Mouse (Mus musculus) urinary bladder, postnatal 25 days (tissue): ENCODE results near the gene Lrrc61.
A peak's percentile ranks its signal among the peaks of the same experiment; 100 is the strongest.

ENCODE experiments used
- DNase-seq: peaks from one replicate; pipeline ENCODE4 v3.0.0; 2022; ENCODE audit warnings: low spot score

Gene Lrrc61

DNA sequence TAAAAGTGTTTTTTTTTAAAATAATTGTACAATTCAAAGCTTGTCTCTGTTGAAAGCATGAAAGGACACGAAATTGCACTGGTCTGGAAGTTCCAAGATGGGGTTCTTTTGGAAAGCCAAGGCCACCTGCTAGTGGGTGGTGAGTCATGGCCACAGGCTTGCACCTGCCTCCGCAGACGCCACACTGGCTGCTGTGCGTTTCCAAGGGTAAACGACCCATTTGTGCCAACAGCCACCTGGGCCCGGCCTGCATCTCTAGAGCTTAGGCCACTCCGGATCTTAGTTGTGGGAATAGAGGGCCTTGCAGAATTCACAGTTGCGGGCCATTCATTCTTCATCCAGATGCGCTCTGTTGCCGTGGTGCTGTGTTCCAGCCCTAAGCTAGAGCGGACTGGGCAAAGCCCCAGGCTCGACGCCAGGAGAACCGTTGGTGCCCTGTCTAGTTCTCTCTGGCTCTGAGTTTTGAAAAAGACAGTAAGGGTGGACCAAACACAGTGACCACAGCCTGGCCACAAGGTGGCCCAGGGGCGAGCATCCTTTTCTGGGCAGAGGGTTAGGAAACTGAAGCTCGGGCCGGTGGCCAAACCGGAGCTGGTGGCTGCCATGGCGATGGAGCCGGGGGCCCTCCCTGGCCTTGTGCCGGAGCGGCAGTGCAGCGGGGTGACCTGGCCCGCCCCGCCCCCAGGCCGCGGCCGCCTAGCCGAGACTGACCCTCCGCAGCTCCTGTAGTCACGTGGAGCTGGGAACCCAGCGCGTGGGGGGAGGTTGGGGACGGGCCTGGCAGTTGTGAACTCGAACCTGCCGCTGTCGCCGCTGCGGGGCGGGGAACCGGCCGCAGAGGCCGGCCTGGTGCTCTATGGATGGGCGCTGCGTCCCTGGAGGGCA is 38.8 kb downstream of the Lrrc61 start, which contains the start of the genes Repin1 and Gm44965:
Gene Repin1, plus strand, starts transcription at position 726 of the 885 bp plus-strand sequence.
Gene Gm44965, plus strand, starts transcription at position 784 of the 885 bp plus-strand sequence.
- DNase-seq: peak; percentile 93

DNA sequence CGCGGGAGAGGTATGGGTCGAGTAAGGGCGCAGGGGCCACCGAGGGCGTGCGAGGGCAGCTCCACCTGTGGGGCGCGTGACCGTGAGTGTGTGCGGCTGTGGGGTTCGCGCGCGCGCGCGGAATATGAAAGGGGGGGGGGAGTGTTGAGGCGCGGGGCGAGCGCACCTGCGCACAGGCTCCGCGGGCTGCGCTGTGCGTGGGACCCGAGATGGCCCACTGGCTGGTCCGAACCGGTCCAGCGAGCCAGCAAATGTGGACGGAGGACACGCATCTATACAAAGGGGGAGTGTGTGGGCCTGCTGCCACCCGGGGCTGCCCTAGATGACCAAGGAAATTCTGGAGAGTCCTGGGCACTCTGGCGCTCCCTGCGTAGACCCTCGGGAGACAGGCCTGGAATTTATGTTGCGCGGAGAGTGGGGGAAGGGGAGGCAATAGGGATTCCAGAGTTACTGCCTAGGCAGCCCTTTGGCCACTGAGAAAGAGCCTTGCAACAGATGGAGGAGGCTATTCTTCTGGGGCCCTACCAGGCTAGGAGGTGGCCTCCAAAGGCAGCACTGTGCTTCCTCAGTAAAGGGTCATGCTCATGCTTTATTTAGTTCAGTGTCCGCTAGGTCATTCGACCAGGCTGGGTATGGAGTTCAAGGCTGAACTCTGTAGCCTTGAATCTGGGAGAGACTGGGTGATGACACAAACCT is 39.6 kb downstream of the Lrrc61 start:
- peak; percentile 43 for DNase-seq

DNA sequence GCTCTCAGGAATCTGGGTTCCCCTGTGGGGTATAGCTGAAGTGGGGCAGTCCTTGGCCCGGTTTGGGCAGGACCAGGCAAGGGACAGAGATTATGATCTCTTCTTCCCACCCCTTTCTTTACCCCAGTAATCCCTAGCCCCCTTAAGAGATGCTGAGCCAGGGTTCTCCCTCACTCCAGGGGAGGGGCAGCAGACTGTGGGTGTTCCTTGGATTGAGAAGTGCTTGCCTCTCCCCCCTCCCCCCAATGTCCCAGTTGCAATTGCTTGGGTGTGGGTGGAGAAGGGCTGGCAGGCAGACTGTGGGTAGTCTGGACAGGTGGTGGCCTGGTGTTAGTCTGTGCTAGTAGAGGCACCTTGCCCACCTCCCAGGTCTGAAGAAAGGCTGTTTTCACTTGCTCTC is 40.7 kb downstream of the Lrrc61 start:
- no peak for DNase-seq

DNA sequence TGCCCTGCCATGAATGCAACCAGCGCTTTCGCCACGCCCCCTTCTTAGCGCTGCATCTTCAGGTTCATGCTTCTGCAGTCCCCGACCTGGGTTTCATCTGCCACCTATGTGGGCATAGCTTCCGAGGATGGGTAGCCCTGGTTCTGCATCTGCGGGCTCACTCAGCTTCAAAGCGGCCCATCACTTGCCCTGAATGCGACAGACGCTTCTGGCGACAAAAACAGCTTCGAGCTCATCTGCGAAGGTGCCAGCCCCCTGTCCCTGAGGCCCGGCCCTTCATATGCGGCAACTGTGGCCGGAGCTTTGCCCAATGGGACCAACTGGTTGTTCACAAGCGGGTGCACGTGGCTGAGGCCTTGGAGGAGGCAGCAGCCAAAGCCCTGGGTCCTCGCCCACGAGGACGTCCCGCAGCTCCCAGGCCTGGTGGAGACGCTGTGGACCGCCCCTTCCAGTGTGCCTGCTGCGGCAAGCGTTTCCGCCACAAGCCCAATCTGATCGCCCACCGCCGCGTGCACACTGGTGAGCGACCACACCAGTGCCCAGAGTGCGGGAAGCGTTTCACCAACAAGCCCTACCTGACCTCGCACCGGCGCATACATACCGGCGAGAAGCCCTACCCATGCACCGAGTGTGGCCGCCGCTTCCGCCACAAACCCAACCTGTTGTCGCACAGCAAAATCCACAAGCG is 42.1 kb downstream of the Lrrc61 start:
- no peak for DNase-seq

DNA sequence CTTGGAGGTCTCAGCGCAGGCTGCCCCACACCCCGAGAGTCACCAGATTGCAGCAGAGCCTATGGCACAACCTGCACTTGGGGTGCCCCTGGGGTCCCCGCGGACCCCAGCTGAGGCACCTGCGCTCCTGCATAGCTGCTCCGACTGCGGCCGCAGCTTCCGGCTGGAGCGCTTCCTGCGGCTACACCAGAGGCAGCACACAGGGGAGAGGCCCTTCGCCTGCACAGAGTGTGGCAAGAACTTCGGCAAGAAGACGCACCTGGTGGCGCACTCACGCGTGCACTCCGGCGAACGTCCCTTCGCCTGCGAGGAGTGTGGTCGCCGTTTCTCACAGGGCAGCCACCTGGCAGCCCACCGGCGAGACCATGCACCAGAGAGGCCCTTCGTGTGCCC is 42.6 kb downstream of the Lrrc61 start:
- DNase-seq: no peak

DNA sequence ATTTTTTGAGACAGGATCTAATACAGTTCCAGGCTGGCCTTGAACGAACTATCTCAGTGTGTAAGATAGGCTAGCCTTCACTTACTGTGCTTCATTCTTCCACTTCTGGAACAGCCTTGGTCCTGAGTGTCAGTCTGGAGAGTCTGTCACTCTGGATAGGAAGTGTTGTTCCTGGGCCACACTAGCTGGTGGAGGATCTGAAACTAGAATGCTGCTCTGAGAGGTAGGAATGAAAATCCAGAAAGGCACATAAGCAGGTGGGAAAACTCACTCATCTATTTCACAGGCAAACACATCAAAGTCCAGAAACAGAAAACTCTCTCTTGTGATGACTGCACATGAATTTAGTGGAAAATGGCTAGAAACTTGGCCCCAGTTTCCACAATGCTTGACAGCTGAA is 46.0 kb downstream of the Lrrc61 start:
- no peak for DNase-seq

DNA sequence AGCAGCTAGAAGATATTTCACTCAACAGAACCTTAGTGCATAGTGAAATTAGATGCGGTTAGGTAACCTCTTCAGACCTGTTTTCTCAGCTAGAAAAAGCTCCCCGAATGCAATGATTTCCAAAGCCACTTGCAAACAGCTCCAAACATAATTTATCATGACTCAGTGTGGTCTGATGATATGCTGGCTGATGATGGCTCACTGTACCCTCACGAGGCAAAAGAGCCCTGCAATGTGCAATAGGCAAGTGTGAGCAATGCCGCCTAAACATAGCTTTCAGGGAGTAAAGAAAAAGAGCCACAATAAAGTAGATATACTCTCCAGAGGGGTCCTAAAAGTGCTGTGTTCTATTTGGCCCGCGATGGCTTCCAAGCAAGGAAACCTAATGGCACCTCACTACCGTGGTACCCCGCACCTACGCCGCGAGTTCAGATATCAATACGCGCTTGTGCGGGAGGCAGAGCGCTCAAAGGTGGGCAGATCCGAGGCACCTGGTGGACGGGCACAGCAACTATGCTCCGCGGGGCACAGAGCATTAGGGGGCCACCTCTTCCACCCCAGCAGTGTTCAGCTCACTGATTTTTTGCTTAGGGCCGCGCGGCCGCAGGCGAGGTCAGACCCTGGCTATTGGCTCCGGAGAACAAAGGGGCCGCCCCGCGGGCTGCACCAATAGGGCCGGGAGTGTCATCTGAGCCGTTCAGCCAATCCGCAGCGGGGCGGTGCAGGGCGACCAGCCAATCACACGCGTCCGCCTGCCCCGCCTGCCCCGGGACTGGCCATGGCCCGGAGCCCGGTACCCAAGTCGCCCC is 46.9 kb downstream of the Lrrc61 start, which contains the start of gene Zfp775:
Gene Zfp775, plus strand, starts transcription at position 793 of the 809 bp plus-strand sequence.
- peak; percentile 92 for DNase-seq

DNA sequence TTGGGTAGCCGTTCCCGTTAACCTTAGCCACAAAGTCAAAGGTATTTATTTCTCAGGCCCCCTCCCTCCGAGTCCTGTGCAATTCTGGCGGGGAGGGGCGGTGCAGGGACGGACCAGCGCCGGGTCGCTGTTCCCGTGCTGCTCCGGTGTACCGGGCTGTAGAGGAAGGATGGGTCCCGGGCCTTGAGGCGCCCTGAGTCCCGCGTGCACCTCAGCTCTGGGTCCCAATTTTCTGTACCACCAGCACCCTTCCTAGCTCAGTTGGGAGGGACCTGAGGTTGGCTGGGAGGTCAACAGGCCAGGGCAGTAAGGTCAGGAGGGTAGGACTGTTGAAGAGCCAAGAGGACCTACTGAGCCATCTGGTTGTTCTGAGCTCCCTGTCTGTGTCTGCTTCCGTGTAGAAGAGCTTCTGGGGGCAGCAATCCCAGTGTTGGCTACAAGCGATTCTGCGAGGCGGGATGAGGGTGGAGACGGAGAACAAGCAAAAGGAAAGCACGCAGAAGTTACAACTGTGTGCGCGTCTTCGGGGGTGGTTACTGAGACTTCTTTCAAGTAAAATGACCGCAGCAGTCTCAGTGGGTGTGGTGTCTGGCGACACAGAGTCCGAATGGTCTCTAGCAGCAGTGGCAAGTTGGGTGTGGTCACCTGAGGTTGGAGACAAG is 47.6 kb downstream of the Lrrc61 start:
- peak; percentile 27 for DNase-seq

DNA sequence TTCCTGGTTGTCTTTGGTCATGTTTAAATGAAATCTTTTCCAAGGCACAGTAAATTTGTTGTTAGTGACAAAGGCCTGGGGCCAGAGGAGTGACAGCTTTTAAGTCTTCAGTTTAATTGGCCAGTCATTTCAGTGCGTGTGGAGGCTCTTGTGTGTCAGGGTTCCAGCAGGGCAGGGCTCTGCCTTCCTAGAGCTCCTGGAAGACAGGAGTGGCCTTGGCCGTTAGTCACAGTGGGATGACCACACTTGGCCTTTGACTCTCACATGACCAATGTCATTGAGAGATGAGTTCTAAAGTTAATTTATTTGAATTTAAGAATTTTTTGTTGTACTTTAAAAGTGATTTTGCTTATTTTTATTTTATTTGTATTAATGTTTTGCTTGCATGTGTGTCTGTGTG is 53.5 kb downstream of the Lrrc61 start:
- no peak for DNase-seq

DNA sequence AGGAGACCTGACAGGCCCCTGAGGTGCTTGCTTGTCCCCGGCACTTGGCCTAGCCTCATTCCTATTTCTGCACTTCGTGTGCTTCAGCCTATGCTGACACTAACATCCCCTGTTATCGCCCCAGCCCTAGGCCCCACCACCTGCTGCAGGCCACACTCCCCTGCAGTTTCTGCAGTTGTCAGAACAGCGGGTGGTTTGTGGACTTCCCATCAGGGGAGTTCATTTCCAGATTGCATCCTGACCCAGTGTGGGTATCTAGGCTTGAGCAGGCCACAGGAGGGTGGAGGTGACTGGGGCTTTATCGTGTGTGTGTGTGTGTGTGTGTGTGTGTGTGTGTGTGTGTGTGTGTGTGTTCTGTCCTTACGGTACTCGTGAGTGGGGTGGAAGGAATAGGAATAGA is 54.9 kb downstream of the Lrrc61 start:
- DNase-seq: no peak

DNA sequence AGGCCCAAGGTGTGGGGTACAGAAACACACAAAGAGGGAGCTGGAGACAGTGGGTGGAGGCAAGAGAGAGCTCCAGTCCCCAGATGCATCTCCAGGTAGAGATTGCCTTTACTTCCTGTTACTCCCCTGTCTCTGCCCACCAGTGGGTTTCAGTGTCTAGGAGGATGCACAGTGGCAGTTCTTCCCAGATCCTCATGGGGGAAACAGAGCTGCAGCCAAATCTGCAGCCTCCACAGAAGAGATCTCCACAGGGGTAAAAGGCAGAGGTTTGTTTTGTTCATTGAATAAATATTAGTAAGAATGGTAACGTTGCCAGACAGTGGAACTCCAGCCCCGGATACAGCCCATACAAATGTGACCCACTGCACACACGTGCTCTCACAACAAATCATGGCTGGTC is 56.1 kb downstream of the Lrrc61 start:
- no peak for DNase-seq

DNA sequence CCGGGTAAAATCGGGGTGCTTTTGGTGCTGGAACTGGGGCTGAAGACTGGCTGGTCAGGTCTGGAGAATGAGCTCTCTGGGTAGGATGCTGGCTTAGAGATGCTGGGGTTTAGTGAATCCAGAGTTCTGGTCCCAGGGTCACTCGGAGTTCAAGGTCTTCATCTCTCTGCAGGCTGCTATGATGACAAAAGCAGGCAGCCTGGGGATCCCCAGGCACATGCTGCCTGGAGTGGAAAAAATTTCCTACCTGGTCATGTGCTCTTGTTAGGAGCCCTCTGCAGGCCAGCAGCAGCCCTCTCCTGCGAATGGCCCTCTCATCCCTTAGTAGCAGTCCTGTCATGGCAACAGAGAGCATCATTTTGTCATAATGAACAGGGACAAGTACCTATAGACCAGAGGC is 58.9 kb downstream of the Lrrc61 start:
- no peak for DNase-seq

DNA sequence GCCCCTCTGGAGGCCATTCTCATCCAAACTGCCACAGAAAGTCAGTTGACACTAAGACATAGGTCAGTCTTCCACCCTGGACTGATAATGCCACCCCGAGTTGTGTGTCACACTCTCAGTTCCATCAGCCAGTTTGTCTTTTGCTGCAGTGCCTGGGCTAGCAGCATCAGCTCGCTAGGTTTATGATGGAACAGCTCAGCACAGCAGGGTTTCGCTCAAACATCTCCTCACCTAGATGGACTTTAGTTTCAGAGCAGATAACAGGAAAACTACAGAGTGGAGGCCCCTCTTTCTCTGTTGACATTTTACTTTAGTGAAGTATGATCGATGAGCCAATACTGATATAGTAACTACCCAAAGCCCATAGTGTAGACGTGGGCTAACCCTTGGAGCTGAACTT is 60.2 kb downstream of the Lrrc61 start:
- no peak for DNase-seq

DNA sequence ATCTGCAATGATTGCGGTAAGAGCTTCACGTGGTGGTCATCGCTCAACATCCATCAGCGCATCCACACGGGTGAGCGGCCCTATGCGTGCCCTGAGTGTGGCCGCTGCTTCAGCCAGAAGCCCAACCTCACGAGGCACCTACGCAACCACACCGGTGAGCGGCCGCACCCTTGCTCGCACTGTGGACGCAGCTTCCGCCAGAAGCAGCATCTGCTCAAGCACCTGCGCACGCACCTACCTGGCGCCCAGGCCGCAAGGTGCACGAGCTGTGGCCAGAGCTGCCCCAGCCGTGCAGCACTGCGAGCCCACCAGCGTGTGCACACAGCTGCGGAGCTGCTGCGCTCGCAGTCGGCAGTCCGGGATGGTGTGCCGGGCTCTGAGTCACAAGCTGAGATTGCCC is 65.4 kb downstream of the Lrrc61 start:
- DNase-seq: no peak
